Mouse (Mus musculus): ENCODE measurements at regions not wholly inside any gene's neighbourhood (a gene's known extent, or its start where the extent isn't known, plus 50 kb on each side); places are given as distances from the start of the nearest gene placed in this dataset.

DNA sequence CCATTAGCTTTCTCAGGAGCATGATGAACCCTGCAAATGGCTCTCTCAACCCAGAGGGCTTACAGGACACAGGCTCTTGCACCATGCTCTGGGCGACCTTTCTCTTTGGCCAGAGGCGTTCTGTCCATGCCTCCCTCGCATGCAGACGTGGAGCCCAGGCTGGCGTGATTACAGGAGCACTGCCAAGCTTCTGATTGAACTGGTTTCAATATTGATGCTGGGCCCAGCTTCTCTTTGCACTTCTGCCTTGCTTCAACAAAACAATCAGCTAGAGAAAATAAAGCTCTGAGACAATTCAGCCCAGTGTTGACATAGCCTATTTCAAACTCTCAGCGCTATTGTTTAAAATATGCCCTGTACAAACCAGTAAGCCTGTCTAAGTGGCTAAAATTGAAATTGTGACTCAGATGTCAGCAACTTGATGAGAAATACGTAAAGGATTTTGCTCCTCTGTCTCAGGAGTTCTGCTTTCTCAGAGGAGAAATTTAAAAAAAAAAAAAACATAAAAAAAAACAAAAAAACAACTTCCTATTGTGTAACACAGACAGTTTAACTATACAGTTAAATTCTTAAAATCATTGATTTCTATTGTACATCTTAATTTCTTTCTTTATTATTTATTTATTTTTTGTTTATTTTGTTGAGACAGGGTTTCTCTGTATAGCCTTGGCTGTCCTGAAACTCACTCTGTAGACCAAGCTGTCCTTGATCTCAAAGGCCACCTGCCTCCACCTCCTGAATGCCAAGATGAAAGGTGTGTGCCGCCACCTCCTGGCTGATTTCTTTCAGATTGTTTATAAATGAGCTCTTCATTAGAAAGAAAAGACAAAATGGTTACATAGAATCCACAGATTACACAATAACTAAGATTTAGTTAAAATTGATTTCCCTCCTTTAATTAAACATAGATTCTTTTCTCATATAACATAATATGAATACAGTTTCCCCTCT is 96.9 kb upstream of the Enpep start:
- Histone ChIP-seq H3K36me3 (ENCODE audit: control insufficient read depth, insufficient read depth) (no peaks in the 10 kb centered on the region), H3K4me2 (ENCODE audit: low read depth) (peak overlapping the region; percentile 36), H3K4me3 (no peak overlapping the region), H3K79me2 (ENCODE audit: control insufficient read depth, insufficient read depth) (no peaks in the 10 kb centered on the region), H3K27me3 (ENCODE audit: control insufficient read depth, insufficient read depth, insufficient read length) (no peaks in the 10 kb centered on the region), H3ac (ENCODE audit: control insufficient read depth, insufficient read length) (no peak overlapping the region)
- no peak for TF ChIP-seq E2F4 (IDR thresholded peaks at IDR 0.05; ENCODE audit: insufficient read depth)
- no peak for TF ChIP-seq POLR2A (IDR thresholded peaks at IDR 0.05; ENCODE audit: insufficient read length, low read depth)
- no peak for TF ChIP-seq SRF (IDR thresholded peaks at IDR 0.05; ENCODE audit: control insufficient read depth, insufficient read length, low read depth)
- no peak for TF ChIP-seq USF1 (IDR thresholded peaks at IDR 0.05; ENCODE audit: low read depth)
- TF ChIP-seq MYOG (IDR thresholded peaks at IDR 0.05; ENCODE audit: control insufficient read depth in 1 of 3, insufficient read depth in 1 of 3, insufficient read length in 2 of 3, low read depth in 2 of 3), result no peak
- TF ChIP-seq MAX (IDR thresholded peaks at IDR 0.05; ENCODE audit: low read depth), result no peak
- no peak for TF ChIP-seq REST (IDR thresholded peaks at IDR 0.05; ENCODE audit: insufficient read depth, insufficient read length)
- no peak for TF ChIP-seq CEBPB (IDR thresholded peaks at IDR 0.05; ENCODE audit: insufficient read depth, poor library complexity, severe bottlenecking)
- TF ChIP-seq POLR2AphosphoS2 (IDR thresholded peaks at IDR 0.05; ENCODE audit: insufficient read length, low read depth), result no peak
- no peak for TF ChIP-seq TCF3 (IDR thresholded peaks at IDR 0.05; ENCODE audit: insufficient read length, low read depth)
- no peak for TF ChIP-seq TCF12 (IDR thresholded peaks at IDR 0.05; ENCODE audit: insufficient read depth, poor library complexity, severe bottlenecking)
- TF ChIP-seq MYOD1 (IDR thresholded peaks at IDR 0.05; ENCODE audit: control insufficient read depth in 1 of 3, insufficient read length in 2 of 3, low read depth in 2 of 3), result no peak

GRCm38 (mm10) chr3:129434056-129434455 is 98.1 kb upstream of the Elovl6 start:
- Histone ChIP-seq H3ac (ENCODE audit: control insufficient read depth, insufficient read length) (no peak overlapping the region), H3K79me2 (ENCODE audit: control insufficient read depth, insufficient read depth) (no peaks in the 10 kb centered on the region)
- TF ChIP-seq MYOG (IDR thresholded peaks at IDR 0.05; ENCODE audit: control insufficient read depth in 1 of 3, insufficient read depth in 1 of 3, insufficient read length in 2 of 3, low read depth in 2 of 3), result no peak
- TF ChIP-seq MAX (IDR thresholded peaks at IDR 0.05; ENCODE audit: low read depth), result no peak
- no peak for TF ChIP-seq SRF (IDR thresholded peaks at IDR 0.05; ENCODE audit: control insufficient read depth, insufficient read length, low read depth)
- no peak for TF ChIP-seq POLR2AphosphoS2 (IDR thresholded peaks at IDR 0.05; ENCODE audit: insufficient read length, low read depth)
- TF ChIP-seq MYOD1 (IDR thresholded peaks at IDR 0.05; ENCODE audit: control insufficient read depth in 1 of 3, insufficient read length in 2 of 3, low read depth in 2 of 3), result no peak

DNA sequence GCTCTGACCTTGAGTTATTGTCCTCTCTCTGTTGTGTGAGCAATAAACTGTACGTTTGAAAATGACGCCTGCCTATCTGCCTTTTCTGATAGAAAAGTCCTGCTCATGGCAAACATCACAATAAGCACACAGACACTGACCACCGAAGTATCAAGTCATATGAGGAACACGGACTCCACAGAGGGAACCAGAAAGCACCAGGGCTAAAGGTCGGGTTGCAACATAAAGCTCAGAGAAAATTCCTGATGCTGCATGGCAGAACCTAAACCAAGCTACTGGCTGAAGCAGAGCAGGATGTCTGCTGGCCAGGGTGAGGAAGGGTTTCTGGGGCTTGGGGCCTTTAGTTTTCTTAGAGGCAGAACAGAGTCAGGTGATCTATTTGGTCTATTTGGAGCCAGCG is 94.5 kb upstream of the Elovl6 start:
- no peak overlapping the region for H3K4me2 ChIP-seq (ENCODE audit: low read depth)
- H3K79me2 ChIP-seq (ENCODE audit: control insufficient read depth, insufficient read depth), result no peaks in the 10 kb centered on the region
- H3K27me3 ChIP-seq (ENCODE audit: control insufficient read depth, insufficient read depth, insufficient read length), result no peaks in the 10 kb centered on the region
- H3K36me3 ChIP-seq (ENCODE audit: control insufficient read depth, insufficient read depth), result no peaks in the 10 kb centered on the region
- H3K4me3 ChIP-seq, result no peak overlapping the region
- TF ChIP-seq SRF (IDR thresholded peaks at IDR 0.05; ENCODE audit: control insufficient read depth, insufficient read length, low read depth) (no peak), POLR2AphosphoS2 (IDR thresholded peaks at IDR 0.05; ENCODE audit: insufficient read length, low read depth) (no peak), POLR2A (IDR thresholded peaks at IDR 0.05; ENCODE audit: insufficient read length, low read depth) (no peak), USF1 (IDR thresholded peaks at IDR 0.05; ENCODE audit: low read depth) (no peak)
- no peak overlapping the region for H3ac ChIP-seq (ENCODE audit: control insufficient read depth, insufficient read length)

More at GRCm38 (mm10) chr3:129434056-129434455, 98.1 kb upstream of the Elovl6 start:
- H3K36me3 ChIP-seq (ENCODE audit: control insufficient read depth, insufficient read depth), result no peaks in the 10 kb centered on the region
- H3K27me3 ChIP-seq (ENCODE audit: control insufficient read depth, insufficient read depth, insufficient read length), result no peaks in the 10 kb centered on the region
- H3K4me2 ChIP-seq (ENCODE audit: low read depth), result no peak overlapping the region
- no peak overlapping the region for H3K4me3 ChIP-seq

GRCm38 (mm10) chr3:129442756-129443155 is 89.4 kb upstream of the Elovl6 start:
- TF ChIP-seq CEBPB (IDR thresholded peaks at IDR 0.05; ENCODE audit: insufficient read depth, poor library complexity, severe bottlenecking) (no peak), TCF3 (IDR thresholded peaks at IDR 0.05; ENCODE audit: insufficient read length, low read depth) (no peak), REST (IDR thresholded peaks at IDR 0.05; ENCODE audit: insufficient read depth, insufficient read length) (no peak), USF1 (IDR thresholded peaks at IDR 0.05; ENCODE audit: low read depth) (no peak), POLR2A (IDR thresholded peaks at IDR 0.05; ENCODE audit: insufficient read length, low read depth) (no peak), TCF12 (IDR thresholded peaks at IDR 0.05; ENCODE audit: insufficient read depth, poor library complexity, severe bottlenecking) (no peak), MAX (IDR thresholded peaks at IDR 0.05; ENCODE audit: low read depth) (no peak), MYOG (IDR thresholded peaks at IDR 0.05; ENCODE audit: control insufficient read depth in 1 of 3, insufficient read depth in 1 of 3, insufficient read length in 2 of 3, low read depth in 2 of 3) (no peak), POLR2AphosphoS2 (IDR thresholded peaks at IDR 0.05; ENCODE audit: insufficient read length, low read depth) (no peak), E2F4 (IDR thresholded peaks at IDR 0.05; ENCODE audit: insufficient read depth) (no peak)
- no peak overlapping the region for H3K4me3 ChIP-seq
- no peak overlapping the region for H3K4me2 ChIP-seq (ENCODE audit: low read depth)
- no peaks in the 10 kb centered on the region for H3K36me3 ChIP-seq (ENCODE audit: control insufficient read depth, insufficient read depth)
- H3ac ChIP-seq (ENCODE audit: control insufficient read depth, insufficient read length), result no peak overlapping the region
- no peaks in the 10 kb centered on the region for H3K79me2 ChIP-seq (ENCODE audit: control insufficient read depth, insufficient read depth)
- no peaks in the 10 kb centered on the region for H3K27me3 ChIP-seq (ENCODE audit: control insufficient read depth, insufficient read depth, insufficient read length)

- Histone ChIP-seq H3K4me2 (ENCODE audit: low read depth) (no peak overlapping the region), H3ac (ENCODE audit: control insufficient read depth, insufficient read length) (no peak overlapping the region), H3K79me2 (ENCODE audit: control insufficient read depth, insufficient read depth) (no peaks in the 10 kb centered on the region), H3K4me3 (no peak overlapping the region), H3K27me3 (ENCODE audit: control insufficient read depth, insufficient read depth, insufficient read length) (no peaks in the 10 kb centered on the region), H3K36me3 (ENCODE audit: control insufficient read depth, insufficient read depth) (no peaks in the 10 kb centered on the region)
- TF ChIP-seq CEBPB (IDR thresholded peaks at IDR 0.05; ENCODE audit: insufficient read depth, poor library complexity, severe bottlenecking) (no peak), POLR2AphosphoS2 (IDR thresholded peaks at IDR 0.05; ENCODE audit: insufficient read length, low read depth) (no peak), REST (IDR thresholded peaks at IDR 0.05; ENCODE audit: insufficient read depth, insufficient read length) (no peak), MYOD1 (IDR thresholded peaks at IDR 0.05; ENCODE audit: control insufficient read depth in 1 of 3, insufficient read length in 2 of 3, low read depth in 2 of 3) (no peak), MYOG (IDR thresholded peaks at IDR 0.05; ENCODE audit: control insufficient read depth in 1 of 3, insufficient read depth in 1 of 3, insufficient read length in 2 of 3, low read depth in 2 of 3) (no peak), SRF (IDR thresholded peaks at IDR 0.05; ENCODE audit: control insufficient read depth, insufficient read length, low read depth) (no peak), USF1 (IDR thresholded peaks at IDR 0.05; ENCODE audit: low read depth) (no peak), MAX (IDR thresholded peaks at IDR 0.05; ENCODE audit: low read depth) (no peak), POLR2A (IDR thresholded peaks at IDR 0.05; ENCODE audit: insufficient read length, low read depth) (no peak)
These were observed 87.9 kb upstream of the Elovl6 start for GRCm38 (mm10) chr3:129444221-129444620.

Measured in myocyte (in vitro differentiated cells).